Mouse (Mus musculus): ENCODE results near the gene Camk1d.

Gene Camk1d

GRCm38 (mm10) chr2:5707871-5708733, 6.2 kb downstream of the Camk1d start:
- no peak for DNase-seq

DNA sequence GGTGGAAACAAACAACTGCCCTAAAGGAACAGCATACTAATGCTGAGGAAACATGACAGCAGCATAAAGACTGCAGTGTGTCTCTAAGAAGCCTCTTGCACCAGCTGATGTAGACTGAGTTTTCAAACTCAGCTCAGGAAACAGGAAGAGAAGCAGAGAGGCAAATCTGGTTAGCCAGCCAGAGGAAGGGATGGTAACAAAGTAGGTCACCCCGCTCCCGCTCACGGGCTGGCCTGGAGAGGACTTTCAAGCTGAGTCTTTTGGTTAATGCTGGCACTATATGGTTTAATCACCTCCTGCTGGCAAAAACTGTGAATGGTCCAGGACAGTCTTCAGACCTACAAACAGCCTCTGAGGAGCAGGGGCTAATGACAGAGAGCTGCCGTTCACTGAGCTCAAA, 7.7 kb downstream of the Camk1d start:
- no peak for DNase-seq

GRCm38 (mm10) chr2:5702370-5702769, 11.9 kb downstream of the Camk1d start:
- DNase-seq = no peak

- peak in 1 of 2 experiments; percentile 12 for DNase-seq
These were observed 13.4 kb downstream of the Camk1d start for GRCm38 (mm10) chr2:5700931-5701330.

- DNase-seq = no peak
These were observed 15.9 kb downstream of the Camk1d start for GRCm38 (mm10) chr2:5698451-5698850.

GRCm38 (mm10) chr2:5694094-5694493, 20.2 kb downstream of the Camk1d start:
- DNase-seq = peak in 1 of 2 experiments; percentile 11

DNA sequence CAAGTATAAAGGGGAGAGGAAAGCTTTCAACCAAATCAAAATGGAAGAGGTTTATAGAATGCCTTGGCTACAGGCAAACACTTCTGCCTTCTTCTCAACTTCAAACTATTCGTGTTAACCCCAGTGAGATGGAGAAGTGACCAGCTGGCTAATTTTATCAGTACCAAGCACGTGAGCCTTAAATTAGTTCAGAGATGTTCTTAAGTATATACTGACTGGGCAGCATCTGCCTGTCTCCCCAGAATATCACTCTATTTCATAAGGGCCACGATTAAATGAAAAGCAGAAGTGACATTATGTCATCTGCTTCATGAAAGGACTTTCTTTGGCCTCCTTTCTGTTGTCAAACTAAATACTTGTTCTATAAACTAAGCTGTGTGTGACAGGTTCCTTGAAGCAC, 22.6 kb downstream of the Camk1d start:
- no peak for DNase-seq

GRCm38 (mm10) chr2:5683366-5683765, 30.9 kb downstream of the Camk1d start:
- no peak for DNase-seq

DNA sequence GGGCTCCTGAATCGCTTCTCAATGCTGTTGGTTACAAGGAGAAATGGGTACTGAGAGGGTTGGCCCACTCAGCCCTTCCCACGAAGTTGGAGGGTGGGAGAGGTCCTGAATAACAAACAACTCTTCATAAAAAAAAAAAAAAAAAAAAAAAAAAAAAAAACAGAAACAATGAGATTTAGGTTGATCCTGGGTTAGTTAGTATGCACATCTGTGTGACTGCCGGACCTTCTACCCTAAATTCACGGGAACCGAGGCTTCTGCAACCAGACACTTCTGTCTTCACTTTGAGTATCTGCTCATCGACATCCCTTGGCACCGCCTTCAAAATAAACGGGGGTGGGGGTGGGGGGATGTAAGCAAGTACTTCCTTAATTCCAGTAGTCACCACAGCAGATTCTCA, 32.4 kb downstream of the Camk1d start:
- DNase-seq = no peak

- DNase-seq = no peak
These were observed 33.0 kb downstream of the Camk1d start for GRCm38 (mm10) chr2:5681302-5681701.

GRCm38 (mm10) chr2:5679055-5679454, 35.3 kb downstream of the Camk1d start:
- no peak for DNase-seq

GRCm38 (mm10) chr2:5677472-5677871, 36.8 kb downstream of the Camk1d start:
- no peak for DNase-seq

DNA sequence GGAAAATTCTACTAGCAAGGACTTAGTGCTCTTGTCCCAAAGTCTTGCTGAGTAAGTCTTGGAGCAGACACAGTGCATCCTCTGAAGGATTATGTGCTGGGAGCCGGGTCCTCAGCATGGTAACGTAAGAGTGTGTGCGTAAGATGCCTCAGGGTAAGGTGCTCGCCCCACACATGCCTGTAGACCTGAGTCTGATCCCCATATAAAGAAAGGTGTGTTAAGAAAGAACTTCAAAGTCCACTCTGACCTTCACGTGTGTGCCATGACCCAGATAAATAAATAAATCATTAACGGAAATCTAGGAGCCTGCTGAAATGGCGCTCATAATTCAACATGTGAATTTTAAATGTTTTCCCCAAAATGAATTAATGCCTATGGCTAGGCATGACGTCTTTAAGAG, 37.5 kb downstream of the Camk1d start:
- DNase-seq = no peak

- DNase-seq = no peak
These were observed 38.2 kb downstream of the Camk1d start for GRCm38 (mm10) chr2:5676143-5676483.

- DNase-seq = no peak
These were observed 38.7 kb downstream of the Camk1d start for GRCm38 (mm10) chr2:5675431-5676142.

DNA sequence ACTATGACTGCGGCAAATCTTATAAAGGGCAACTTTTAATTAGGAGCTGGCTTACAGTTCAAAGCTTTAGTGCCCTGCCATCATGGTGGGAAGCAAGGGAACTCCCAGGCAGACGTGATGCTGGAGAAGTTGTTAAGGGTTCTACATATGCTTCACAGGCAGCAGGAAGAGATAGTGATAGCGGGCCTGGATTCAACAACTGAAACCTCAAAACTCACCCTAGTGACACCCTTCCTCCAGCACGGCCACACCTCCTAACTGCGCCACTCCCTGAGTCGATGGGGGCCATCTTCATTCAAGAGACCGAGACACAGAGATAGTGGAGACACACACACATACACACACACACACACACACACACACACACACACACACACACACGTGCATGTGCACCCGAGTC, 39.8 kb downstream of the Camk1d start:
- no peak for DNase-seq

DNA sequence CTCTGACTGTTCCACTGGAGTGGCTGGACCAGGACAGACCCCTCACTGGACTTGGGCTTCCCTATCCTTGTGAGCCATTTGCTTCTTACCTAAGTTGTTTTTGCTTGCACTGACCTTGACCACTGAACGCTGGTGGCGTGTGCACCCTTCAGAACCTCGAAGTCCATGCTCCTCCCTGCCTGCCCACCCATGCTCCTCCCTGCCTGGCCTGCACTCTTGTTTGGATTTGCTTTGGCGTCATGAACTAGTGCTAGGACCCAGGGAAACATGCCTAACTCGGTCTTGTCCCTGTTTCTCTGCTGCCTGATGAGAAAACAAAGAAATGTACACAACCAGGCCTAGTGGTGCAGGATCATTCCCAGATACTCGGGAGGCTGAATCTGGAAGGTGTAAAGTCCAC, 40.5 kb downstream of the Camk1d start:
- no peak for DNase-seq

GRCm38 (mm10) chr2:5672906-5673589, 41.3 kb downstream of the Camk1d start:
- no peak for DNase-seq

DNA sequence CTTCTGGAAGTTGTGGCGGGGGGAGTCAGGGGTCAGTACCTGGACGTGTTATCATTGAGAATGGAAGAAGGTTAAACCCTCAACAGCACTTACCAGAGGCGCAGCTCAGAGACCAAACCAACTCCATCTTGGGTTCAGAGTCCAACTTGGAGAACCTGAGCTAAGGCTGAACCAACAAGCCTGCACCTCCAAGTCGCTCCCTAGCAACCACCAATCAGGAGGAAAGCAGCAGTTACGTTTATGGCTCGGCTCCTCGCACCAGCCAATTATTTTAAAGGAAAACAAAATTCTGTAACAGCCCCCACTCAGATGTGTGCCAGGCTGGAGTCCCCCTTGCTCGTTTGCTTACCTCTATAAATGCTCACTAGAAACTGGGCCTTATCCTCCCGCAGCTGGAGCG, 44.2 kb downstream of the Camk1d start:
- DNase-seq = no peak

DNA sequence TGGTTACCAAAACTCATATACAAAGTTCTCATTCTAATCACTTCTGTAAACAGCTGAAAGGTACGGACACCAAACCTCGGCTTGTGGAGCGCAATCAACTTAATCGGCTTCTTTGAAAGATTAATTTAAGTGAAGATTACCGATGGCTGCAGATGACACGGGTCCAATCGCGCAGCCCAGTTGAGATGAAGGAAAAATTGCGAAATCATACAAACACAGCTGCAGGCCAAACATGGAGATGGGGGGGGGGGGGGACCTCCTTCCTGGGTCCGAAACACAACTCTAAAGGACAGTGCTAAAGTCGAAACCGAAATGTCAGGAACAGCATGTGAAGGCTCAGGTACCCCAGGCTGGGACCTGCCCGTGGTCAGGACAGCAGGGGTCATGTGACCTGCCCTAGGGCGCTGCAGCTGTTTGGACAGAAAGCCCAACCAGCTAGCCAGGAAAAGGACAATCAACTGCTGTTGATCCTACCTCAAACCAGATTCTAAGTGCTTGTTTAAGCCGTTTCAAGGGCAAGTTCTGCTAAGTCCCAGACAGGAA, 44.7 kb downstream of the Camk1d start:
- DNase-seq = no peak

GRCm38 (mm10) chr2:5668940-5669339, 45.4 kb downstream of the Camk1d start:
- no peak for DNase-seq

DNA sequence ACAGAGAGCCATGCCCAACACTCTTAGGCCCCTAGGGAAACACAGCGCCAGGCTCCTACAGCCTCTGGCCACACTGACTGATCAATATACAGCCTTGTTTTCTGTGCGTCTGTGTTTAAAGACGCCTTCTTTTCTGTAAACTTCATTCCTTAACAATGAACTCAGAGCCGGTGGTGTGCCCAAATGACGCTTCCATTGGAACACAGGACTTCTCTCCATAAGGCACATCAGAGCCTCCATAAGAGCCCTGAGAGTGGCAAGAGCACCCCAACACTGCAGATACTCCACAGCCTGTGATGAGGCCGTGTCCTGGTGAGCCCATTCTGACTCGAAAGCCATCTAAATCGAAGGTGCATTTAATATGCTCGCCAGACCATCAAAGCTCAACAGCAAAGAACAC, 50.8 kb downstream of the Camk1d start:
- no peak for DNase-seq

- no peak for DNase-seq
These were observed 52.4 kb downstream of the Camk1d start for GRCm38 (mm10) chr2:5661946-5662345.
